Mouse (Mus musculus) CH12.LX (cell line): Measurements from ENCODE around the gene Tlr3. TPM values are rescaled to one million over a fixed set of nuclear protein-coding genes. Genes with fewer than 3 reads are reported as not detected.

Experiments
- DNase-seq: peaks from one replicate; pipeline ENCODE4 v3.0.0-alpha.2; 2013; ENCODE audit errors: extremely low read depth
- H3K27ac ChIP-seq: 2 replicates; pipeline ENCODE4 v1.5.1; 2012; ENCODE audit warnings: low read depth, mild to moderate bottlenecking, control low read depth, moderate library complexity; ENCODE audit not compliant: insufficient read depth
- H3K27me3 ChIP-seq: replicated peaks from 2 replicates; pipeline ENCODE3; 2012; ENCODE audit warnings: inconsistent platforms
- H3K36me3 ChIP-seq, 2 experiments: replicated peaks in 1 of 2; 2 replicates each; pipeline versions ENCODE3 to v1.6.1; 2012; ENCODE audit warnings: inconsistent platforms in 1 of 2, low read length in 1 of 2, mild to moderate bottlenecking in 1 of 2, mixed read lengths in 1 of 2, moderate library complexity in 1 of 2; ENCODE audit not compliant: control insufficient read depth in 1 of 2, insufficient read depth in 1 of 2
- H3K4me1 ChIP-seq, 2 experiments: 2 replicates each; pipeline ENCODE4 v1.6.1; 2012; ENCODE audit warnings: inconsistent platforms in 1 of 2, moderate library complexity in 1 of 2; ENCODE audit not compliant: insufficient read depth in 2 of 2, control insufficient read depth in 1 of 2
- H3K4me2 ChIP-seq: 2 replicates; pipeline ENCODE4 v1.6.1; 2012; ENCODE audit warnings: low read depth, mild to moderate bottlenecking, control low read depth; ENCODE audit not compliant: poor library complexity, insufficient read depth, severe bottlenecking
- H3K4me3 ChIP-seq, 3 experiments: fragments of 150-350 bp in 1 of 3; sonication (generic) in 1 of 3; replicated peaks in 1 of 3; 2 replicates each; pipeline versions ENCODE3 to v1.5.1; 2011 to 2012; ENCODE audit warnings: low read depth in 2 of 3, low read length in 2 of 3, mild to moderate bottlenecking in 2 of 3, moderate library complexity in 2 of 3, control low read depth in 1 of 3, improper control_type of control experiment in 1 of 3, inconsistent platforms in 1 of 3, mixed read lengths in 1 of 3; ENCODE audit not compliant: poor library complexity in 1 of 3
- H3K79me2 ChIP-seq: replicated peaks from 2 replicates; pipeline ENCODE4 v1.6.1; 2012; ENCODE audit warnings: mild to moderate bottlenecking, moderate library complexity; ENCODE audit not compliant: control insufficient read depth, poor library complexity, insufficient read depth, severe bottlenecking; ENCODE audit errors: extremely low read depth
- H3K9ac ChIP-seq: 2 replicates; pipeline ENCODE4 v1.6.1; 2012; ENCODE audit warnings: low read depth, mild to moderate bottlenecking, control low read depth, moderate library complexity; ENCODE audit not compliant: insufficient read depth
- H3K9me3 ChIP-seq: replicated peaks from 2 replicates; pipeline ENCODE3; 2012; ENCODE audit warnings: low read length, inconsistent platforms, mixed read lengths
- CTCF ChIP-seq, 2 experiments: IDR thresholded peaks in 1 of 2; conservative IDR thresholded peaks in 1 of 2; 2 replicates each; pipeline ENCODE4 v1.5.1; 2011 to 2012; ENCODE audit warnings: low read depth in 2 of 2, low read length in 2 of 2, improper control_type of control experiment in 1 of 2, inconsistent platforms in 1 of 2, mild to moderate bottlenecking in 1 of 2, moderate library complexity in 1 of 2
- E2F4 ChIP-seq: IDR thresholded peaks from 2 replicates; pipeline ENCODE4 v1.6.1; 2011; ENCODE audit warnings: low read depth, low read length, improper control_type of control experiment; ENCODE audit not compliant: insufficient replicate concordance
- ELF1 ChIP-seq: IDR thresholded peaks from 2 replicates; pipeline ENCODE4 v1.6.1; 2014; ENCODE audit warnings: low read depth, mild to moderate bottlenecking, inconsistent platforms, low read length, improper control_type of control experiment
- IRF4 ChIP-seq: IDR thresholded peaks from 2 replicates; pipeline ENCODE4 v1.6.1; 2014; ENCODE audit warnings: low read depth, mild to moderate bottlenecking, inconsistent platforms, low read length, improper control_type of control experiment
- JUN ChIP-seq: IDR thresholded peaks from 2 replicates; pipeline ENCODE4 v1.6.1; 2011; ENCODE audit warnings: low read depth, mild to moderate bottlenecking, low read length, improper control_type of control experiment, moderate library complexity; ENCODE audit not compliant: insufficient read depth
- JUND ChIP-seq: conservative IDR thresholded peaks from 2 replicates; pipeline ENCODE4 v1.6.1; 2011; ENCODE audit warnings: low read depth, low read length, improper control_type of control experiment
- KAT2A ChIP-seq: IDR thresholded peaks from 2 replicates; pipeline ENCODE4 v1.6.1; 2012; ENCODE audit warnings: low read length, improper control_type of control experiment, inconsistent platforms; ENCODE audit not compliant: insufficient replicate concordance
- MAX ChIP-seq: IDR thresholded peaks from 2 replicates; pipeline ENCODE4 v1.6.1; 2011; ENCODE audit warnings: low read length, improper control_type of control experiment
- MAZ ChIP-seq: IDR thresholded peaks from 2 replicates; pipeline ENCODE4 v1.6.1; 2012; ENCODE audit warnings: low read depth, mild to moderate bottlenecking, inconsistent platforms, low read length, improper control_type of control experiment, moderate library complexity
- MXI1 ChIP-seq: IDR thresholded peaks from 2 replicates; pipeline ENCODE4 v1.6.1; 2011; ENCODE audit warnings: mild to moderate bottlenecking, low read depth, low read length, improper control_type of control experiment
- MYC ChIP-seq: IDR thresholded peaks from 2 replicates; pipeline ENCODE4 v1.6.1; 2011; ENCODE audit warnings: low read depth, mild to moderate bottlenecking, improper control_type of control experiment, low read length
- NELFE ChIP-seq: IDR thresholded peaks from 2 replicates; pipeline ENCODE4 v1.6.1; 2011; ENCODE audit warnings: low read depth, low read length, improper control_type of control experiment
- NRF1 ChIP-seq: IDR thresholded peaks from 2 replicates; pipeline ENCODE4 v1.6.1; 2014; ENCODE audit warnings: low read depth, mild to moderate bottlenecking, inconsistent platforms, low read length, improper control_type of control experiment, moderate library complexity
- POLR2A ChIP-seq: IDR thresholded peaks from 2 replicates; pipeline ENCODE4 v1.6.1; 2011; ENCODE audit warnings: low read depth, mild to moderate bottlenecking, improper control_type of control experiment, low read length
- RCOR1 ChIP-seq: conservative IDR thresholded peaks from 2 replicates; pipeline ENCODE4 v1.6.1; 2012; ENCODE audit warnings: low read depth, mild to moderate bottlenecking, inconsistent platforms, low read length, improper control_type of control experiment
- SIN3A ChIP-seq: IDR thresholded peaks from 2 replicates; pipeline ENCODE4 v1.6.1; 2012; ENCODE audit warnings: low read length, improper control_type of control experiment, inconsistent platforms
- SMC3 ChIP-seq: IDR thresholded peaks from 2 replicates; pipeline ENCODE4 v1.6.1; 2011; ENCODE audit warnings: low read depth, low read length, improper control_type of control experiment
- TBP ChIP-seq: conservative IDR thresholded peaks from 2 replicates; pipeline ENCODE4 v1.6.1; 2011; ENCODE audit warnings: low read depth, low read length, improper control_type of control experiment
- TCF12 ChIP-seq: IDR thresholded peaks from 2 replicates; pipeline ENCODE4 v1.6.1; 2014; ENCODE audit warnings: low read depth, mild to moderate bottlenecking, inconsistent platforms, low read length, improper control_type of control experiment
- ZNF384 ChIP-seq: IDR thresholded peaks from 2 replicates; pipeline ENCODE4 v1.6.1; 2012; ENCODE audit warnings: low read depth, low read length, improper control_type of control experiment, inconsistent platforms
- dilution Hi-C: fragments of 300-500 bp; cut with MboI; formaldehyde crosslinking; loops from 2 replicates; pipeline ENCODE4 v1.14.3; 2020; ENCODE audit warnings: low sequenced_read_pairs; ENCODE audit not compliant: extremely low pct_unique_long_range_greater_than_20kb, extremely low pct_ligation_motif_present
- in situ Hi-C: fragments of 300-500 bp; cut with MboI; formaldehyde crosslinking; loops from 3 replicates; pipeline ENCODE4 v1.14.3; 2019; ENCODE audit warnings: low sequenced_read_pairs, low pct_ligation_motif_present, low pct_unique_long_range_greater_than_20kb, mixed read lengths
- polyA plus RNA-seq: library from polyadenylated mRNA; unstranded; fragments of >175 nt; gene quantifications from 2 replicates; pipeline ENCODE4 v1.2.1, GENCODE M21; 2012; ENCODE audit warnings: low read depth; ENCODE audit not compliant: insufficient read length
- total RNA-seq, 2 experiments: library from RNA; depleted of rRNA; stranded (reverse); fragments of 300-350 nt in 1 of 2; fragments of >200 nt in 1 of 2; gene quantifications; 2 replicates each; pipeline ENCODE4 v1.2.3; 2012 to 2014

Tlr3 gene
- total and polyA plus RNA-seq, 3 experiments, result 0.04 to 1.7 (median 1.3) TPM

DNA sequence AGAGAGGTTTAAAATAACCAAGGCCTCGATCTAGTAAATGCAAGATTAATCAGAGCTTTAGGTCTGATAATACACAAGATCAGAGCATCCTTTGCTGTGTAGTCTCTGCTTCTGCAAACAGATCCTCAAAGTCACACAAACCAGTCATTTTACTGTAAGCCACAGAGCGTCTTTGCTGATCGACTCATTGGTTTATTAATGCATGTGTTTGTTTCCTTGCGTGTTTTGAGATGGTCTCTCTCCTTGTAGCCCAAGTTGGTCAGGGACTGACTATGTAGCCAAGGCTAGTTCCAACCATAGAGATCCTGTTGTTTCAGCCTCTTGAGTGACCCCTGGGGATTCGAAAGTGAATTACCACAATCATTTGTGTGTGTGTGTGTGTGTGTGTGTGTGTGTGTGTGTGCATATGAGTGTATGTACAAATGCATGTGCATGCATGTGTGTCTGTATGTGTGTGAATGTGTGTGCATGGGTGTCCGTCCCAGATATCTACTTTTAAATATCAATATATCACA lies 51.7 kb downstream of the Tlr3 start:
- in situ Hi-C loops (no loop called here), dilution Hi-C loops (no loop called here)
- no peaks in the 10 kb centered on the region for H3K4me1 ChIP-seq

DNA sequence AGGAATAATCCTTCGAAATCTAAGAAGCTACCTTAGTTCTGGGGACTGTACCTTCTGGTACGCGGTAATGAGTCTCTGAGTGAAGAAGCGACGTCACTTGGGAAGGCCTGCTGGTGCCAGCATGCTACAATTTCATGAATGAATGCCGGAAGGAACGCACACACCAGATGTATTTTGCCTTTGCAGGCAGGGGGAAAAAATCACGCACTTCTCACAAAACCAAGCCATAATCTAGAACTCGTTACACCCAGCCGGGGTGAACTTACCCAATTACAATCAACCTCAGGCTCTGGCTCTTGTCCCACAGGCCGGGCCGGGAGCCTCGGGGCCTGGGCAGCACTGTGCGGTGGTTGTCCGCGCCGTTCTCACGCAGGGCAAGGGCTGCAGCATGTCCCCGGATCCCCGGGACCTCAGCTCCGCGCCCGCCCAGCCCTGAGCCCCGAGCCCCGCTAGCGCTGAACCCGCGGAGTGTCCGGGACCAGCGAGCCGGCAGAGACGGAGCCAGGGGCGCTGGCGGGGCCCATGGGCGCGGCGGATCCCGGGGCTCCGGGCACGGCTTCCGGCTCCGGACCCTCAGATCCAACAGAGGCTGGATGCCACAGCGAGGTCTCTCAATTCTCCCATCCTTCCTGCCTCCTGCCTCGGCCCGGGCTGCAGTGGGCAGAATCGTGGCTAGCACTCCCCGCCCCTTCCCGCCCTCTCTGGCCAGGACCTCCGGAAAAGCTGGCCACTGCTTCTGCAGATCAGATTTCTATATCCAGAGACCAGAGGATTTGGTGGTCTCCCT lies 52.6 kb downstream of the Tlr3 start:
- no peak overlapping the region for H3K27ac ChIP-seq
- in situ Hi-C loops (no loop called here), dilution Hi-C loops (no loop called here)
- H3K4me1 ChIP-seq, result no peaks in the 10 kb centered on the region
- H3K9ac ChIP-seq, result no peak overlapping the region
- H3K36me3 ChIP-seq, result no peaks in the 10 kb centered on the region
- TF ChIP-seq NRF1 (no peak), JUND (no peak), KAT2A (no peak), TCF12 (no peak), SMC3 (no peak), POLR2A (no peak), MXI1 (no peak), ELF1 (no peak), MAZ (no peak)
- no peaks in the 10 kb centered on the region for H3K27me3 ChIP-seq
- H3K4me2 ChIP-seq, result no peak overlapping the region
- no peaks in the 10 kb centered on the region for H3K9me3 ChIP-seq
- DNase-seq, result no peak
- no peak overlapping the region for H3K4me3 ChIP-seq
- H3K79me2 ChIP-seq, result no peaks in the 10 kb centered on the region

More for the DNA sequence above, 51.7 kb downstream of the Tlr3 start:
- TF ChIP-seq TBP (no peak), CTCF (conservative IDR thresholded peaks at IDR 0.05 in 1 of 2, IDR thresholded peaks at IDR 0.05 in 1 of 2; ENCODE audit: low read depth in 2 of 2, low read length in 2 of 2) (0 out of 4 replicates have a peak, but pooled peaks of 1 of the 2 experiments have one; percentile 7)
- Histone ChIP-seq H3K9ac (no peak overlapping the region), H3K4me3 (no peak overlapping the region), H3K79me2 (no peaks in the 10 kb centered on the region), H3K9me3 (no peaks in the 10 kb centered on the region), H3K27me3 (no peaks in the 10 kb centered on the region), H3K4me2 (no peak overlapping the region), H3K36me3 (no peaks in the 10 kb centered on the region), H3K27ac (no peak overlapping the region)
- no peak for DNase-seq

DNA sequence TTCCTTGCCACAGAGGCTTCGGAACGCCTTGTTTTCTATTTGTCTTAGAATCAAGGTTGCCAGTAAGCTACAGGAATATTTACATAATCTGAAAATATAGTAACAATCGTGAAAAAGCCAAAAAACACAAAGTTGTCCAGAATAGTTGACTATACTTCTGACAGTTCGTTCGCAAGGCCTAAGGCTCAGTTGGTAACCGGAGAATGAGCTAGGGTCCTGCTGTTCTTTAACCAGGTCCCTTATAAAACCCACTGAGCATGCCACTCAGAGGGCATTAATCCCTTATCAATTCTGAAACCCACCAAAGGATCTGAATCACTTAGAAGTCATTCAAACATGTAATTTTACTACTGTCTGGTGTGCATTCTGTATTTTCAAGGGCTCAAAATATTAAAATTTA lies 55.1 kb downstream of the Tlr3 start:
- no peaks in the 10 kb centered on the region for H3K79me2 ChIP-seq
- H3K9ac ChIP-seq, result no peak overlapping the region
- no peak overlapping the region for H3K4me3 ChIP-seq
- no peaks in the 10 kb centered on the region for H3K27me3 ChIP-seq
- in situ Hi-C loops, result no loop called here
- no peak overlapping the region for H3K27ac ChIP-seq
- H3K4me2 ChIP-seq, result no peak overlapping the region
- no peaks in the 10 kb centered on the region for H3K36me3 ChIP-seq
- TF ChIP-seq MAZ (no peak), NELFE (no peak), E2F4 (no peak), MYC (no peak), IRF4 (no peak), RCOR1 (no peak), SIN3A (no peak), SMC3 (no peak), ELF1 (no peak), ZNF384 (no peak), MAX (no peak), JUN (no peak)
- H3K4me1 ChIP-seq, result no peaks in the 10 kb centered on the region
- dilution Hi-C loops, result no loop called here
- no peaks in the 10 kb centered on the region for H3K9me3 ChIP-seq
- DNase-seq, result no peak
